Mouse (Mus musculus): ENCODE results near the gene Slc1a3. TPM values are rescaled to one million over a fixed set of nuclear protein-coding genes. Genes with fewer than 3 reads are reported as not detected.

Slc1a3 gene
- total RNA-seq, 2 experiments from 2014 or later, result 294 to 295 TPM

DNA sequence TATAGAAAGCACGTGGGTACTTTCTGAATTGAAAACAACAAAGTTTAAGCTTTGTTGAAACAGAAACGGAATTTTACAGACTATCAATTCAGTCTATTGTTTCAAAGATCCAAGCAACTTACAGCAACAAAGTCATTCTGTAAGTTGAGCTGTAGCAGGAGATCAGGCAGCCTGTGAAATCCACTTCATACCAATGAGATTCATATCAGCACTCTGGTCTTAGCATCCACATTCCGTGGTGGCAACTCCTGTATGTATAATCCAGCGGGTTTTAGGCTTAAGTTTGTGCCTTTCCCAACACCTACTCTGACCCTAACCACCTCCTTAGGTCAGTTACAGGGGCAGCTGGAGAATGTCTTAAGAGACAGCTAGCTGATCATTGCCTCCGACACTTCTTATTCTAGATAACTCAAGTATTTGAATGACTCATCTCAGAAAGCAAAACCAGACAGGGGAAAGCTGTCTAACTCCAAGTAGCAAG, 34.3 kb downstream of the Slc1a3 start:
- Histone ChIP-seq H3K27ac (no peak overlapping the region), H3K4me3 (no peak overlapping the region)
- intact Hi-C loops (cut with DNase I), result no loop called here
- no peak for DNase-seq (ENCODE audit: extremely low spot score in 1 of 2, low spot score in 2 of 2)
- no peak for TF ChIP-seq CTCF (IDR thresholded peaks at IDR 0.05)

DNA sequence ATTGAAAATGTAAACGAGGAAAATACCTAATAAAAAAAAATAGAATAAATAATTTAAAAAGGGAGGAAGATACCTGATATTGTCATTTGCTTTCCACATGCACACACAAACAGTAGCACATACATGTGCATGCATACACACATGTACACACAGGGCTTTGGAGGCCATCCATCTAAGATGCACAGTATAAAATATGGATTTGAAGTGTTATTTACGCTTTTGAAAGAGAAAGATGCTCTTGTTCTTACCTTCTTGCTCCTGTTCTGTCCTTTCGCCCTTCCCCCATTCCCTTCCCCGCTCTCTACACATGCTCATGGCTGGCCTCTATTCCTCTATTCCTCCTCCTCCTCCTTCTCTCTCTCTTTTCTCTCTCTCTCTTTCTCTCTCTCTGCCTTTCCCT, 34.9 kb downstream of the Slc1a3 start:
- TF ChIP-seq CTCF (IDR thresholded peaks at IDR 0.05), result no peak
- Histone ChIP-seq H3K4me3 (no peak overlapping the region), H3K27ac (no peak overlapping the region)
- no peak for DNase-seq (ENCODE audit: extremely low spot score in 1 of 2, low spot score in 2 of 2)
- intact Hi-C loops (cut with DNase I), result no loop called here

DNA sequence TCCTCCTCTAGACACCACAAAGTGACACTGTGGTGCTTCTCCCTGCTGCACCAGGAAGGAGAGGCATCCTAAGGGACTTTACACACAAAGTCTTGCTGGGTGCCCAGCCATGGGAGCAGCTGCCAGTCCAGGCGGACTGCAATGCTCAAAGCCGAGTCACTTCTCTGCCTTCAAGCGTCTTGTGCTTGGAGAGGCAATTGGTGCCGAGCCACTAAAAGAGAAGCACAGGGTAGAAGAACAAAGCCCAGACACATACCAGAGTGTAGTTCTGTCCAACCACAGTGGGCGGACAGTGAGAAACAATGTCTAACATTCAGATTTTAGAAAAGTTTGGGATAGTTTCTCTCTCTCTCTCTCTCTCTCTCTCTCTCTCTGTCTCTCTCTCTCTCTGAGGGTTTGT, 38.0 kb downstream of the Slc1a3 start:
- no peak for TF ChIP-seq CTCF (IDR thresholded peaks at IDR 0.05)
- no peak overlapping the region for H3K4me3 ChIP-seq
- DNase-seq (ENCODE audit: extremely low spot score in 1 of 2, low spot score in 2 of 2), result no peak
- no peak overlapping the region for H3K27ac ChIP-seq
- intact Hi-C loops (cut with DNase I), result no loop called here

DNA sequence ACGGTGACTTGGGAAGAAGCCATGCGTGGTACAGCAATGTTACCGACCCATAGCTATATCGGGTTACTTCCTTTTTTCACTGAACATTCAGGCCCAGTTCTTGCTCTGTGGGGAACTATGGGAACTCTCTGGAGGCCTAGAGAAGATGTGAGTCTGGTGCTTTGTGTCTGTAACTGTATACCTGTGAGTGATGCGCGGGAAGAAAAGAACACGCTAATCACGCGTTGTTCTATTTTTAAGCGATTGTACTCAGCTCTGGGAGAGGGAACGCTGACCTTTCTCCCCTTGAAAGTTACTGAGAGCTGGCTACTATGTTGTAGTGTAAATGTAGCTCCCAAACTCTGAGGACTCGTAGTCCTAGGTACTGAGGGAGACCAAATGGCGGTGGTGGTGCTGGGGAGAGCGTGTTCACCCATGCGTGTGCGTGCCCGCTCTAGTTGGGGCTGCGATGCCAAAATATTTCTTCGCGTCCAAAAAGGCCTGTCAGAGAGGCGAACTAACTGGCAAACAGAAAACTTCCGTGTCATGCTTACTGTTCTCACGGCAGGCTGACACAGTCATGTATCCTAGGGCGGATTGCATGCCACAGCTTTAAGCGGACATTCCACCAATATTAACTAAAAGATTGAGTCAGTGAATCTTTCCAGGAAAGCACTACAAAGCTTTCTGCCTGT, 42.6 kb downstream of the Slc1a3 start:
- no peak for TF ChIP-seq CTCF (IDR thresholded peaks at IDR 0.05)
- no peak overlapping the region for H3K4me3 ChIP-seq
- intact Hi-C loops (cut with DNase I), result no loop called here
- no peak overlapping the region for H3K27ac ChIP-seq
- DNase-seq (ENCODE audit: extremely low spot score in 1 of 2, low spot score in 2 of 2), result no peak

DNA sequence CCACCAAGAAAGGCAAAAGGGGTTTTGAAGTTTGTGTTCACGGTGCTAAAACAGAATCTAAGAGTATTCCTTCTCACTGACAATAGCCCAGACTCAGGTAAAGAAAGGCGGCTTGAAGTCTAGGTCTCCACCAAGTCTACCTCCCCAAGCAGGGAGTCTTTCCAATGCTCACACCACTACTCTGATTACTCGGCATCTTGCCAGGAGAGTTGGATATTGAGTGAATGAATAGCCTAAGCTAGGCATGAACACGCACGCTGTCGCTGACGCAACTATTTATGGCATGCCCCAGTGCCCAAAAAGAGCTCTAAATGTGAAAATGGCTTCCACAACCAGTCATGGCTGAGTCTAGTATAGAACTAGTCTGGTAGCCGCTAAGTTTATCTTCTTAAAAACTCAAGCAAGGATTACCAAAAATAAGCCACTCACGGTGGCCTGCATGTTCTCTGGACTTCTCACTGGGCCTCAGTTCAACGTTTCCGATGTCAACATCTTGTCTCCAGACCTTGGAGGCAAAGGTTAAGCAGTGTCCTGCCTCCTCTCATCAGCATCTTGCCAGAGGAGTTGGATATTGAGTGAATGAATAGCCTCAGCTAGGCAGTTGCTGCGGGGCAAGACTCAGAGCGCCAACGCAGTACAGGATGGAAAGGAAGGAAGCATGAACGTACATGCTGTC, 44.8 kb downstream of the Slc1a3 start:
- H3K27ac ChIP-seq, result no peak overlapping the region
- intact Hi-C loops (cut with DNase I), result no loop called here
- no peak overlapping the region for H3K4me3 ChIP-seq
- DNase-seq (ENCODE audit: extremely low spot score in 1 of 2, low spot score in 2 of 2), result no peak
- no peak for TF ChIP-seq CTCF (IDR thresholded peaks at IDR 0.05)

DNA sequence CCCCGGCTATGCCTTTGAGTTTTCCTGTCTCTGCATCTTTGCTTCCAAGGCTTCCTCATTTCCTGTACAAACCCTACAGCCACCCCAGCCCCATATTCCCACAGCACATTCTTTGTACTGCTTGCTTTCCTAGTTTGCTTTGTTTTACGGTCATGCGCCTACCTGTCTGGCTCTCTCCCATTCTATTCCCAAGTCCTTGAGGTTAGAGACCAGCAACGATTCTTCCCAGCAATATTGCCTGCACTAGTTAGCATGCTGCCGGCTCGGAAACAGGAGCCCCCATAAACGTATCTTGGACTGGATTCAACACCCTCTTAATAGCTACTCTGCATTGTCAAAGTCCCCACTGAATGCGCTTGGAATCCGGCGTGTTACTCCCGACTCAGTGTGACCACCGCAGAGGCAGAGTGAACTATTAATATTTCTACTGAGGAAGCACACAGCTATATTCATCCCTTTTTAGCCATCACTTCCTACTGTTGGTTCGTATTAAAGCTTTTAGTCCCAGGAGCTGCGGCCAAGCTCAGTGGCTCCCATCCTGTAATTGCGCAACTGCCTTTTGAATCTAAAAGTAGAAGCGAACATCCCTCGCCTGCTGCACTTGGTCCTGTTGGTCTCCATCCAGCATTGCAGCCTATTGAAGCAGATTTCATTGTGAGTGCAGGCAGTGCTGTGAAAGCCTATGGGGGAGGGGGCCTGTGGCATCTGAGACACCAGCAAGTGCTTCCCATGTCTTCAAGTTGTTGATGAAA, 47.0 kb downstream of the Slc1a3 start:
- Histone ChIP-seq H3K27ac (peak overlapping the region; percentile 24), H3K4me3 (peak overlapping the region; percentile 30)
- TF ChIP-seq CTCF (IDR thresholded peaks at IDR 0.05), result peak; percentile 28; the same call in 1 of the 2 replicates
- intact Hi-C loops (cut with DNase I), result loop anchor here (5.0 kb wide), 1 partner anchor 39 kb away; no protein-coding TSS in a partner anchor
- DNase-seq (ENCODE audit: extremely low spot score in 1 of 2, low spot score in 2 of 2), result peak; percentile 33 to 53

DNA sequence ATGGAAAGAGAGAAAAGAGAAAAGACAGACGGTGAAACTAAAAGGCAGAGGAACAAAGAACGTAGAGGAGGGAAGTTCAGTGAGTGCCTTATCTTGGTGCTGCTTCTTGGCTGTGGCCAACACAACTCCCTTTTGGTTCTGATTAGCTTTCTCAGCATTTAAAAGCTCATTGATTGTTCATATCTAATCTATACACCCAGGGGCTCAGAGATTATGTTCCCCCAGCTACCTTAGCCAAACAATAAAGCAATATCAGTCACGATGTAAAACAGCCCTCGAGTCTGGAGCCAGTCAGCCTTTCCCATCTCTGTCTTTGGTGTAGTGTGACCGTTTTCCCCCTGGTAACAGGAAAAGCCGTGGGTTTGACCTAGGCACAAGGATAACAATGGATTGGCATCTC, 48.7 kb downstream of the Slc1a3 start:
- DNase-seq (ENCODE audit: extremely low spot score in 1 of 2, low spot score in 2 of 2), result no peak
- no peak for TF ChIP-seq CTCF (IDR thresholded peaks at IDR 0.05)
- intact Hi-C loops (cut with DNase I), result loop anchor here (5.0 kb wide), 1 partner anchor 40 kb away; no protein-coding TSS in a partner anchor
- H3K27ac ChIP-seq, result no peak overlapping the region; the same call in 1 of the 2 replicates
- no peak overlapping the region for H3K4me3 ChIP-seq

DNA sequence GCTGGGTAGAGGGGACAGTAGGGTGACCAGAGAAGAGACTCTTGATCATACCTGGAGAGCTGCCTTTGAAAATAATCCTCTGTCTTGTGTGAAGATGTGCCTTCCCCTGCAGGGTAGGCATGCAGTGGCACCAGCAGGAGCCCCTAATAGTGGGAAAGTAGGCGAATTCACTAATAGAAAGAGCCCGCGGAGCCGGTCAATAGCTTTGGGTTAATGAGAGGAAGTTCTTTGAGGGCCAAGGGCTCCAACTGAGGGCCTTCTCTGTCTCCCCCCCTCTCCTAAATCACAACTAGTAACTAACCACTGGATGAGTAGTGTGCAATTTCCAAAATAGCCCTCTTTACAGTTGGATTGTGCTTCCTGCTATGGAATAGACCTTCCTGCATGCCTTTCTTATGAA, 50.6 kb downstream of the Slc1a3 start:
- intact Hi-C loops (cut with DNase I), result loop anchor here (5.0 kb wide), 1 partner anchor 42 kb away; no protein-coding TSS in a partner anchor
- peak overlapping the region; percentile 69 for H3K27ac ChIP-seq
- no peak for DNase-seq (ENCODE audit: extremely low spot score in 1 of 2, low spot score in 2 of 2)
- no peak for TF ChIP-seq CTCF (IDR thresholded peaks at IDR 0.05)
- H3K4me3 ChIP-seq, result no peak overlapping the region

DNA sequence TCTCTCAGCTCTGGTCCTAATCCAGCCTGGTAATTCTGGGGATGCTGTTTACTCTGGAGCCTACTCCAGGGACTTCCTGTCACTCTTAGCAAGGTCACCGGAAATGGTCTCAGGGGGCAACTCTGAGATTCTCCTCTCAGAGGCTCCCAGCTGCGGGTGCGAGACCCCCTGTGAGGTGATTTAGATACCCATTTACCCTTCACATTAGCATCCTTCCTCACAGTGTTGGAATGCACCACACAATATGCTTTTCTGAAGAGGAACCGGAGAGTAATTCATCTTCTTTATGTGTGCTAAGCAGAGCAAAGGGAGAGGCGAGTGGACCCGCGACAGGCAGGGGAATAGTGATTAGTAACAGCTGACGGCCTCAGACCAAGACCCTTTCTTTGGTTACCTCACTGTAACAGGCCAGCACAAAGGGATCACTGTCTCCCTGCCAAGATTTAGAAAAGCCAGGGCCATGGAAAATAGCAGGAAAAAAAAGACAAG, 51.0 kb downstream of the Slc1a3 start:
- Histone ChIP-seq H3K27ac (peak overlapping the region; percentile 69), H3K4me3 (no peak overlapping the region)
- intact Hi-C loops (cut with DNase I), result no loop called here
- DNase-seq (ENCODE audit: extremely low spot score in 1 of 2, low spot score in 2 of 2), result no peak
- TF ChIP-seq CTCF (IDR thresholded peaks at IDR 0.05), result no peak

DNA sequence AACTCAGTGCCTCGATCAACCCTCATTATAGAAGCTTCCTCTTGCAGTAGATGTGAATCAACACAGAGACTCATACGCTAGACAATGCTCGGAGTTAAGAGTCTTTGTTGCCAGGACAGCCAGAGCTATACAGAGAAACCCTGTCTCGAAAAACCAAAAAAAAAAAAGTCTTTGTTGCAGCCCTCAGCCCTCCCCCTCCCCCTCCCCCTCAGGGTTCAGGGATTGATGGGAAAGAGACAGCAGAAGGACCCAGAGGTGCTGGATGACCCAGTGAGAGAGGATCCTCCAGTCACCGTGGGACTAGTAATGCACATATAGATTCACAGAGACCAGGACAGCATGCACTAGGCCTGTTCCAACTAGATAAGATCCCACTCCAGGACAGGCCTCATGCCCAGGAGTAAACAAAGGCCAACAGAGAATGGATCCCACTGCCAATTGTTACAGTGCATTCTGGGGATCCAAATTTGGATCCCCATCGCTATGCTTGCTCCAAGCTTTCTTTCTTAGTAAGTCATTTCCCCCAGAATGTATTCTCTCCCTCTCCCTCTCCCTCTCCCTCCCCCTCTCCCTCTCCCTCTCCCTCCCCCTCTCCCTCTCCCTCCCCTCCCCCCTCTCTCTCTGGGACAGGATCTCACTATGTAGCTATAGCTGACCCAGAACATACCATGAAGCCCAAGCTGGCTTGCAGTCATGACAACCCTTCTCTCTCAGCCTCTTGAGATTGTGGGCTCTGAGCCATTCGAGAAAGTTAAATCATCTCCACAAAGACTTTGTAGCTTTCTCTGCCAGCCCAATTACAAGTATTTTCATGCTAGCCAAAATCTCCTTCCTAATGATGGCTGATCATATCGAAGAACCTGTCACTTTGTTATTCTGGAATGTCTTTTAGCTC, 52.2 kb downstream of the Slc1a3 start:
- intact Hi-C loops (cut with DNase I), result no loop called here
- H3K27ac ChIP-seq, result peak overlapping the region; percentile 24; the same call in 1 of the 2 replicates
- no peak for DNase-seq (ENCODE audit: extremely low spot score in 1 of 2, low spot score in 2 of 2)
- no peak for TF ChIP-seq CTCF (IDR thresholded peaks at IDR 0.05)
- no peak overlapping the region for H3K4me3 ChIP-seq

DNA sequence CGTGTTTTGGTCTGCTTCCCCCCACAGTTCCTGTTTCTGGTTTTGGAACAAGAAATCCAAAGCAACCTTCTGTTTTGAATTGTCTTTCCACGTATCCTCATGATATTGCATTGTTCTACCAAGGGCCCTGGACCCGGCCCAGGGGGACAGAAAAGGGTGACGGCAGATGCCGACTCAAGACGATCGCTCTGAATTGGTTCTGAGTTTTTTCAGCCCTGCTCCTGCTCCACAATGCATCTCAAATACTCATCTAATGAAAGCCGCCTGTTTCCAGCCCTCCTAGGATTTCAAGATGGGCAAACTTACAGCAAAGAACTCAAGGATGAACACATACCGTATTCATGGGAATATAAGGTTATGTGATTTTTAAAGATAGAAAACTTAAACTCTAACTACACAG, 55.3 kb downstream of the Slc1a3 start:
- no peak overlapping the region for H3K27ac ChIP-seq
- intact Hi-C loops (cut with DNase I), result no loop called here

More for the DNA sequence above, 55.3 kb downstream of the Slc1a3 start:
- DNase-seq (ENCODE audit: extremely low spot score in 1 of 2, low spot score in 2 of 2), result no peak
- H3K4me3 ChIP-seq, result no peak overlapping the region
- no peak for TF ChIP-seq CTCF (IDR thresholded peaks at IDR 0.05)
